Mouse (Mus musculus): Measurements from ENCODE around the gene Uba2. TPM values are rescaled to one million over a fixed set of nuclear protein-coding genes. Genes with fewer than 3 reads are reported as not detected.
"Not testable (repeated sequence)": the region's sequence is repeated elsewhere in the genome, so short reads cannot be mapped to it uniquely, and the experiment has no call there.

The Uba2 gene
- 256 and 268 TPM in 2 replicates for polyA plus RNA-seq (2014; fragmentation: Nextera tagmentation; extraction: Ambion mirVana)

GRCm38 (mm10) chr7:34169454-34169853 lies at the start of gene Uba2:
Gene Uba2 (minus strand): TSS chr7:34169599.
- no peak for ATAC-seq (ENCODE audit: low FRiP score)
- peak within 1 kb of the TSS; percentile 78 for H3K4me2 ChIP-seq (replicated peaks; ENCODE audit: low read depth, low read length)
- peak within 1 kb of the TSS; percentile 94 for H3K4me3 ChIP-seq (ENCODE audit: low read depth, low read length)
- no peaks in the 10 kb centered on the region for H3K27me3 ChIP-seq (ENCODE audit: control insufficient read depth, insufficient read depth, low read length)
- no peak for DNase-seq (ENCODE audit: low spot score)
- H3K36me3 ChIP-seq (ENCODE audit: control insufficient read depth, insufficient read depth, low read length) = peaks cover 1% of the 10 kb centered on the region; the same call in 1 of the 2 replicates
- peak within 1 kb of the TSS; percentile 94 for H3K9ac ChIP-seq (ENCODE audit: low read depth, low read length)
- no peaks in the 10 kb centered on the region for H3K9me3 ChIP-seq (ENCODE audit: control insufficient read depth, low read length)
- H3K27ac ChIP-seq (ENCODE audit: low read depth, low read length) = peak within 1 kb of the TSS; percentile 81
- H3K4me1 ChIP-seq (replicated peaks; ENCODE audit: control insufficient read depth, insufficient read depth, low read length) = no peaks in the 10 kb centered on the region
- 75% methylated on average over 3 of the region's 3 CpGs for WGBS

GRCm38 (mm10) chr7:34218496-34218895 lies 49.1 kb upstream of the Uba2 start:
- Histone ChIP-seq H3K4me1 (replicated peaks; ENCODE audit: control insufficient read depth, insufficient read depth, low read length) (no peaks in the 10 kb centered on the region), H3K27me3 (ENCODE audit: control insufficient read depth, insufficient read depth, low read length) (no peaks in the 10 kb centered on the region), H3K4me3 (ENCODE audit: low read depth, low read length) (no peak overlapping the region), H3K36me3 (ENCODE audit: control insufficient read depth, insufficient read depth, low read length) (peaks cover 12% of the 10 kb centered on the region), H3K27ac (ENCODE audit: low read depth, low read length) (no peak overlapping the region), H3K9ac (ENCODE audit: low read depth, low read length) (no peak overlapping the region), H3K4me2 (replicated peaks; ENCODE audit: low read depth, low read length) (no peak overlapping the region), H3K9me3 (ENCODE audit: control insufficient read depth, low read length) (no peaks in the 10 kb centered on the region)
- DNase-seq (ENCODE audit: low spot score) = no peak
- 79% methylated on average over 1 of the region's 1 CpGs for WGBS
- no peak for ATAC-seq (ENCODE audit: low FRiP score)

GRCm38 (mm10) chr7:34216474-34216873 lies 47.1 kb upstream of the Uba2 start:
- Histone ChIP-seq H3K27ac (ENCODE audit: low read depth, low read length) (no peak overlapping the region), H3K4me3 (ENCODE audit: low read depth, low read length) (no peak overlapping the region), H3K9me3 (ENCODE audit: control insufficient read depth, low read length) (no peaks in the 10 kb centered on the region), H3K27me3 (ENCODE audit: control insufficient read depth, insufficient read depth, low read length) (no peaks in the 10 kb centered on the region), H3K36me3 (ENCODE audit: control insufficient read depth, insufficient read depth, low read length) (peaks cover 12% of the 10 kb centered on the region), H3K9ac (ENCODE audit: low read depth, low read length) (no peak overlapping the region), H3K4me1 (replicated peaks; ENCODE audit: control insufficient read depth, insufficient read depth, low read length) (no peaks in the 10 kb centered on the region), H3K4me2 (replicated peaks; ENCODE audit: low read depth, low read length) (no peak overlapping the region)
- WGBS = 93% methylated on average over 10 of the region's 10 CpGs
- no peak for DNase-seq (ENCODE audit: low spot score)
- ATAC-seq (ENCODE audit: low FRiP score) = no peak

GRCm38 (mm10) chr7:34215481-34215880 lies 46.1 kb upstream of the Uba2 start:
- Histone ChIP-seq H3K4me1 (replicated peaks; ENCODE audit: control insufficient read depth, insufficient read depth, low read length) (no peaks in the 10 kb centered on the region), H3K4me2 (replicated peaks; ENCODE audit: low read depth, low read length) (no peak overlapping the region), H3K9me3 (ENCODE audit: control insufficient read depth, low read length) (no peaks in the 10 kb centered on the region), H3K36me3 (ENCODE audit: control insufficient read depth, insufficient read depth, low read length) (peaks cover 9% of the 10 kb centered on the region), H3K27me3 (ENCODE audit: control insufficient read depth, insufficient read depth, low read length) (no peaks in the 10 kb centered on the region), H3K27ac (ENCODE audit: low read depth, low read length) (no peak overlapping the region), H3K4me3 (ENCODE audit: low read depth, low read length) (no peak overlapping the region), H3K9ac (ENCODE audit: low read depth, low read length) (no peak overlapping the region)
- DNase-seq (ENCODE audit: low spot score) = no peak
- 86% methylated on average over 9 of the region's 9 CpGs for WGBS
- ATAC-seq (ENCODE audit: low FRiP score) = no peak

- ATAC-seq (ENCODE audit: low FRiP score) = no peak
- no peak for DNase-seq (ENCODE audit: low spot score)
- Histone ChIP-seq H3K27ac (ENCODE audit: low read depth, low read length) (no peak overlapping the region), H3K4me3 (ENCODE audit: low read depth, low read length) (no peak overlapping the region), H3K4me2 (replicated peaks; ENCODE audit: low read depth, low read length) (no peak overlapping the region), H3K9ac (ENCODE audit: low read depth, low read length) (no peak overlapping the region), H3K4me1 (replicated peaks; ENCODE audit: control insufficient read depth, insufficient read depth, low read length) (no peaks in the 10 kb centered on the region), H3K36me3 (ENCODE audit: control insufficient read depth, insufficient read depth, low read length) (peaks cover 9% of the 10 kb centered on the region), H3K27me3 (ENCODE audit: control insufficient read depth, insufficient read depth, low read length) (no peaks in the 10 kb centered on the region), H3K9me3 (ENCODE audit: control insufficient read depth, low read length) (no peaks in the 10 kb centered on the region)
- WGBS = 94% methylated on average over 8 of the region's 8 CpGs
These were observed 45.2 kb upstream of the Uba2 start for GRCm38 (mm10) chr7:34214644-34215043.

- Histone ChIP-seq H3K27ac (ENCODE audit: low read depth, low read length) (no peak overlapping the region), H3K4me1 (replicated peaks; ENCODE audit: control insufficient read depth, insufficient read depth, low read length) (no peaks in the 10 kb centered on the region), H3K36me3 (ENCODE audit: control insufficient read depth, insufficient read depth, low read length) (peaks cover 14% of the 10 kb centered on the region), H3K4me2 (replicated peaks; ENCODE audit: low read depth, low read length) (no peak overlapping the region), H3K27me3 (ENCODE audit: control insufficient read depth, insufficient read depth, low read length) (no peaks in the 10 kb centered on the region), H3K4me3 (ENCODE audit: low read depth, low read length) (no peak overlapping the region), H3K9me3 (ENCODE audit: control insufficient read depth, low read length) (no peaks in the 10 kb centered on the region), H3K9ac (ENCODE audit: low read depth, low read length) (no peak overlapping the region)
- no peak for DNase-seq (ENCODE audit: low spot score)
- ATAC-seq (ENCODE audit: low FRiP score) = no peak
- 91% methylated on average over 7 of the region's 7 CpGs for WGBS
These were observed 43.9 kb upstream of the Uba2 start for GRCm38 (mm10) chr7:34213281-34213680.

- Histone ChIP-seq H3K9ac (ENCODE audit: low read depth, low read length) (no peak overlapping the region), H3K36me3 (ENCODE audit: control insufficient read depth, insufficient read depth, low read length) (peaks cover 25% of the 10 kb centered on the region), H3K4me1 (replicated peaks; ENCODE audit: control insufficient read depth, insufficient read depth, low read length) (no peaks in the 10 kb centered on the region), H3K4me3 (ENCODE audit: low read depth, low read length) (no peak overlapping the region), H3K9me3 (ENCODE audit: control insufficient read depth, low read length) (no peaks in the 10 kb centered on the region), H3K27me3 (ENCODE audit: control insufficient read depth, insufficient read depth, low read length) (no peaks in the 10 kb centered on the region), H3K4me2 (replicated peaks; ENCODE audit: low read depth, low read length) (no peak overlapping the region), H3K27ac (ENCODE audit: low read depth, low read length) (no peak overlapping the region)
- DNase-seq (ENCODE audit: low spot score) = no peak
- no peak for ATAC-seq (ENCODE audit: low FRiP score)
- 90% methylated on average over 9 of the region's 9 CpGs for WGBS
These were observed 38.8 kb upstream of the Uba2 start for GRCm38 (mm10) chr7:34208027-34208745.

- Histone ChIP-seq H3K9ac (ENCODE audit: low read depth, low read length) (no peak overlapping the region), H3K4me3 (ENCODE audit: low read depth, low read length) (no peak overlapping the region), H3K27ac (ENCODE audit: low read depth, low read length) (no peak overlapping the region), H3K36me3 (ENCODE audit: control insufficient read depth, insufficient read depth, low read length) (peaks cover 24% of the 10 kb centered on the region), H3K9me3 (ENCODE audit: control insufficient read depth, low read length) (no peaks in the 10 kb centered on the region), H3K4me1 (replicated peaks; ENCODE audit: control insufficient read depth, insufficient read depth, low read length) (no peaks in the 10 kb centered on the region), H3K27me3 (ENCODE audit: control insufficient read depth, insufficient read depth, low read length) (no peaks in the 10 kb centered on the region), H3K4me2 (replicated peaks; ENCODE audit: low read depth, low read length) (no peak overlapping the region)
- no peak for DNase-seq (ENCODE audit: low spot score)
- ATAC-seq (ENCODE audit: low FRiP score) = no peak
- WGBS = 94% methylated on average over 6 of the region's 6 CpGs
These were observed 36.9 kb upstream of the Uba2 start for GRCm38 (mm10) chr7:34206331-34206730.

- H3K27me3 ChIP-seq (ENCODE audit: control insufficient read depth, insufficient read depth, low read length); H3K4me2 ChIP-seq (replicated peaks; ENCODE audit: low read depth, low read length); H3K4me3 ChIP-seq (ENCODE audit: low read depth, low read length); DNase-seq (ENCODE audit: low spot score); H3K4me1 ChIP-seq (replicated peaks; ENCODE audit: control insufficient read depth, insufficient read depth, low read length); H3K9ac ChIP-seq (ENCODE audit: low read depth, low read length); H3K27ac ChIP-seq (ENCODE audit: low read depth, low read length); ATAC-seq (ENCODE audit: low FRiP score); H3K9me3 ChIP-seq (ENCODE audit: control insufficient read depth, low read length): not testable (repeated sequence)
- peaks cover 21% of the 10 kb centered on the region for H3K36me3 ChIP-seq (ENCODE audit: control insufficient read depth, insufficient read depth, low read length)
- 94% methylated on average over 10 of the region's 10 CpGs for WGBS
These were observed 32.7 kb upstream of the Uba2 start for GRCm38 (mm10) chr7:34202147-34202546.

All from hindbrain, embryonic 11.5 days (tissue).